In the genomic region with DNA sequence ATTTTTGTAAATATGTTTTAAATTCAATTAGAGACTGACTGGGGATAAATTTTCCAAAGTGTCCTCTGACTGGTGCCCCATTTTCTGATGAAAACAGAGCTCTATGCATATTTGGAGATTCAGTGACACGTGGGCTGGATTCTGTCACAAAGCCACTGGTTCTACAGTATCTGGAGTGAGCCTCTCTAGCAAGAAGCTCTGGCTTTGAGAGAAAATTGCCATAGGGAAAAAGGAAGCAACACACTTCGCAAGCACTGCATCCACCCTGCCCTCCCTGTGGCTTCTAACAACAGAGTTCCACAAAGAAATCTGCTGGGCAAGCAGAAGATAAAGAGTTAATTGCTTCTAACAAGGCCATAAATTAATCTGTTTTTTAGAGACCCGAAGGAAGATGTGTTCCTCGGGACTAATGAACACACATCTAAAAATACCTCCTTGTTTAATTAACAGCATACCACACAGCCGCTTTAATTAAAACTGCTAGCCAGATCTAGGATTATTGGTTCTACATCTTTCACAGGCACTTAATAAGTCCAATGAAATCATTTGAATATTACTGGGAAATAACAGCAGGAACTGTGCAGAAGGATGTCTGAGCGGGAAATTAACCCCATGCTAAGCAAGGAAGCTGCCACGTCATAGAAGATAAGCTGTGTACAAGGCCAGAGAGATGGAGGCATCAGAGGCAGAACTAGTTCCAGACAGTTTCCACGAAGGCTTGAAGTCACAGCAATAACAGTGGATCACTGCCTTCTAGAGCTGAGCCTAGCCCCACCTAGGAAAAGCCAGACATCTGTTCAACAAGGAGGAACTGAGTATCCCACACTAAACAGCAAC, we compare ENCODE assay signal across 14 mouse cellular contexts.
DNase-seq lines count a peak whose midpoint lies in the region; ATAC-seq and TF ChIP-seq lines count a peak whose summit lies in the region.
"Had no signal": no experiment of that assay in that cellular context is flagged by ENCODE, and none has a peak within 500 bp of the region (broad histone marks: within the 10 kb centered on the region; RNA-seq: fewer than 3 reads in every experiment).

No protein-coding gene starts in this region.

- peak; percentile 49; the same call in 1 of the 2 replicates for ATAC-seq in kidney, embryonic 16.5 days (ENCODE audit: low FRiP score, low TSS enrichment)
- peak; percentile 77 for ATAC-seq in forebrain, postnatal 0 days
- ATAC-seq in midbrain, embryonic 15.5 days (replicated peaks), result peak; percentile 86

- H3K4me2 ChIP-seq in kidney, embryonic 16.5 days (replicated peaks; ENCODE audit: low read depth, low read length), result no peak overlapping the region
- H3K4me2 ChIP-seq in forebrain, postnatal 0 days (ENCODE audit: low read depth), result peak overlapping the region; percentile 6; the same call in 1 of the 2 replicates
- no peak overlapping the region for H3K4me2 ChIP-seq in midbrain, embryonic 15.5 days
- H3K4me2 ChIP-seq: heart, embryonic 13.5 days had no signal

- no peaks in the 10 kb centered on the region for H3K27me3 ChIP-seq in kidney, embryonic 16.5 days (ENCODE audit: insufficient read depth, low read length)
- H3K27me3 ChIP-seq in forebrain, embryonic 10.5 days (ENCODE audit: poor library complexity, severe bottlenecking), result no peaks in the 10 kb centered on the region
- H3K27me3 ChIP-seq in forebrain, postnatal 0 days (ENCODE audit: insufficient read depth, low read length), result no peaks in the 10 kb centered on the region
- no peaks in the 10 kb centered on the region for H3K27me3 ChIP-seq in midbrain, embryonic 15.5 days (replicated peaks)
- H3K27me3 ChIP-seq: CH12.LX; heart, embryonic 13.5 days had no signal

- H3K4me3 ChIP-seq in kidney, embryonic 16.5 days (ENCODE audit: low read length), result no peak overlapping the region
- no peak overlapping the region for H3K4me3 ChIP-seq in forebrain, embryonic 10.5 days
- no peak overlapping the region for H3K4me3 ChIP-seq in forebrain, postnatal 0 days (ENCODE audit: low read depth, low read length)
- no peak overlapping the region for H3K4me3 ChIP-seq in midbrain, embryonic 15.5 days
- H3K4me3 ChIP-seq: heart, embryonic 13.5 days had no signal

- DNase-seq in kidney, adult 11 months, result no peak
- no peak for DNase-seq in forebrain, embryonic 10.5 days (ENCODE audit: extremely low spot score, low spot score)
- peak; percentile 32 for DNase-seq in forebrain, postnatal 0 days
- DNase-seq in layer of hippocampus, adult 8-10 months (ENCODE audit: low spot score in 2 of 2), result no peak
- DNase-seq in cerebellum, adult 18-20 months, result no peak
- DNase-seq in lung, postnatal 36 days, result no peak
- DNase-seq: kidney, adult 8-10 months; lung, adult 2 months; right cerebral cortex, postnatal 4 days; thymus, adult 18-20 months had no signal

- peaks cover 5% of the 10 kb centered on the region; the same call in 1 of the 2 replicates for H3K4me1 ChIP-seq in kidney, embryonic 16.5 days (ENCODE audit: insufficient read depth, low read length)
- H3K4me1 ChIP-seq in forebrain, embryonic 10.5 days, result peaks cover 36% of the 10 kb centered on the region
- H3K4me1 ChIP-seq in forebrain, postnatal 0 days (ENCODE audit: insufficient read depth), result no peaks in the 10 kb centered on the region
- H3K4me1 ChIP-seq in midbrain, embryonic 15.5 days, result peaks cover 4% of the 10 kb centered on the region

- H3K9me3 ChIP-seq in kidney, embryonic 16.5 days (ENCODE audit: low read length), result no peaks in the 10 kb centered on the region
- no peaks in the 10 kb centered on the region for H3K9me3 ChIP-seq in forebrain, embryonic 10.5 days
- no peaks in the 10 kb centered on the region for H3K9me3 ChIP-seq in forebrain, postnatal 0 days (ENCODE audit: low read length)
- no peaks in the 10 kb centered on the region for H3K9me3 ChIP-seq in midbrain, embryonic 15.5 days
- H3K9me3 ChIP-seq: heart, embryonic 13.5 days had no signal

- no peak overlapping the region for H3K9ac ChIP-seq in kidney, embryonic 16.5 days (replicated peaks; ENCODE audit: low read length)
- no peak overlapping the region for H3K9ac ChIP-seq in forebrain, postnatal 0 days
- H3K9ac ChIP-seq in midbrain, embryonic 15.5 days, result no peak overlapping the region
- H3K9ac ChIP-seq: heart, embryonic 13.5 days had no signal

- WGBS in kidney, embryonic 16.5 days, result 24% methylated on average over 8 of the region's 8 CpGs
- WGBS in forebrain, embryonic 10.5 days, result 36% methylated on average over 8 of the region's 8 CpGs
- WGBS in forebrain, postnatal 0 days, result 11% methylated on average over 8 of the region's 8 CpGs
- 36% methylated on average over 8 of the region's 8 CpGs for WGBS in midbrain, embryonic 15.5 days

- no peaks in the 10 kb centered on the region for H3K36me3 ChIP-seq in kidney, embryonic 16.5 days (ENCODE audit: insufficient read depth, low read length)
- no peaks in the 10 kb centered on the region for H3K36me3 ChIP-seq in forebrain, embryonic 10.5 days (replicated peaks)
- no peaks in the 10 kb centered on the region for H3K36me3 ChIP-seq in forebrain, postnatal 0 days (ENCODE audit: insufficient read depth)
- no peaks in the 10 kb centered on the region for H3K36me3 ChIP-seq in midbrain, embryonic 15.5 days (replicated peaks)
- H3K36me3 ChIP-seq: heart, embryonic 13.5 days had no signal

- no peak for TF ChIP-seq CTCF in forebrain, postnatal 0 days (IDR thresholded peaks at IDR 0.05; ENCODE audit: low read depth)

- no peak overlapping the region for H3K27ac ChIP-seq in kidney, embryonic 16.5 days (ENCODE audit: low read length)
- peak overlapping the region; percentile 62 for H3K27ac ChIP-seq in forebrain, embryonic 10.5 days
- no peak overlapping the region for H3K27ac ChIP-seq in forebrain, postnatal 0 days (ENCODE audit: low read depth, low read length)
- peak overlapping the region; percentile 34 for H3K27ac ChIP-seq in midbrain, embryonic 15.5 days
- H3K27ac ChIP-seq: heart, embryonic 13.5 days had no signal

Comparison
In these comparisons a context has a peak if more than half of its experiments do, and no peak if none do; other contexts are left out.
1. H3K27ac ChIP-seq: peak in forebrain, embryonic 10.5 days (single experiment) and midbrain, embryonic 15.5 days (single experiment); none in kidney, embryonic 16.5 days (single experiment) and forebrain, postnatal 0 days (single experiment).
2. Peak in every context shown above with its lines, with median percentiles within 50 percentile points of each other: ATAC-seq.